Mouse (Mus musculus) urinary bladder, postnatal 14 days (tissue): ENCODE data around the gene Stn1.

Experiments
- DNase-seq: peaks from one replicate; pipeline ENCODE4 v3.0.0; 2021; ENCODE audit warnings: low spot score

The Stn1 gene

DNA sequence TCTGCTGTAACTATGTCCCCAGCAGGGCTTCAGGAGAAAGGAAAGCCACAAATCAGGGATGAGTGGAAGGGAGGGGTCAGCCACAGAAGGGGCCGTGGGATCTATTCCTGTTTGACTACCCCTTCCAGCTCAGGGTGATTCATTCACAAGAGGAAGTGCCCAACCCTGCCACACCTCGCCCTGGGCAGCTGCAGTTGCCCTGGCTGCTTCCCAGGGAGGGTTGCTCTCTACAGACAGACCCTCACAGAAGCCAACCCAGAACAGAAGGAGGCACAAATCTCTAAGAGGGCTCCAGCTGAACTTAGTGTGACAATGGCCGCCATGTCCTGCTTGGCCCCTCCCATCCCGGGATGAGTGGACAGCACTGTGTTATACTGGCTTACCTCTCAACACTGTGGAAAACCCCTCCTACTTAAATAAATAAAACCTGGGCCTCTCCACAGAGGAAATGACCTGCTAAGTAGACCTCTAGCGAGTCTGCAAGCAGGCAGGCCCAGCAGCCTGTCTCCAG, 28.5 kb downstream of the Stn1 start:
- DNase-seq, result peak; percentile 79

DNA sequence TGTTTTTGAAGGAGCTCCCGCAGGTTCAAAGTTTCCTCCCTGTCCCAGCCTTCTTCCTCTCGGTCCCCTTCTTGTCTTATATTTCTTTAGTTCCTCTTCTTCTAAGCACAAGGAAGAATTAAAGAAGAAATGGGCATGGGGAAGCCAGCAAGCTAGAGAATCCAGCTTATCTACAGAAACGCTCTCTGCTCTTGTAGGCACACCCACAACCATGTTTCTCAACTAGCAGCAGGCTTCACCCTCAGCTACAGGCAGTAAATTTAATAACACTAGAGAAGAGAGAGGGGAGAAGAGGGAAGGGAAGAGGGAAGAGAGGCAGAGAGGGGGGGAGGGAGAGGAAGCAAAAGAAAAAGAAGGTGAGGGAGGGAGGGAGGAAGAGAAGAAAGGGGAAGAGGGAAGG, 29.1 kb downstream of the Stn1 start:
- no peak for DNase-seq

DNA sequence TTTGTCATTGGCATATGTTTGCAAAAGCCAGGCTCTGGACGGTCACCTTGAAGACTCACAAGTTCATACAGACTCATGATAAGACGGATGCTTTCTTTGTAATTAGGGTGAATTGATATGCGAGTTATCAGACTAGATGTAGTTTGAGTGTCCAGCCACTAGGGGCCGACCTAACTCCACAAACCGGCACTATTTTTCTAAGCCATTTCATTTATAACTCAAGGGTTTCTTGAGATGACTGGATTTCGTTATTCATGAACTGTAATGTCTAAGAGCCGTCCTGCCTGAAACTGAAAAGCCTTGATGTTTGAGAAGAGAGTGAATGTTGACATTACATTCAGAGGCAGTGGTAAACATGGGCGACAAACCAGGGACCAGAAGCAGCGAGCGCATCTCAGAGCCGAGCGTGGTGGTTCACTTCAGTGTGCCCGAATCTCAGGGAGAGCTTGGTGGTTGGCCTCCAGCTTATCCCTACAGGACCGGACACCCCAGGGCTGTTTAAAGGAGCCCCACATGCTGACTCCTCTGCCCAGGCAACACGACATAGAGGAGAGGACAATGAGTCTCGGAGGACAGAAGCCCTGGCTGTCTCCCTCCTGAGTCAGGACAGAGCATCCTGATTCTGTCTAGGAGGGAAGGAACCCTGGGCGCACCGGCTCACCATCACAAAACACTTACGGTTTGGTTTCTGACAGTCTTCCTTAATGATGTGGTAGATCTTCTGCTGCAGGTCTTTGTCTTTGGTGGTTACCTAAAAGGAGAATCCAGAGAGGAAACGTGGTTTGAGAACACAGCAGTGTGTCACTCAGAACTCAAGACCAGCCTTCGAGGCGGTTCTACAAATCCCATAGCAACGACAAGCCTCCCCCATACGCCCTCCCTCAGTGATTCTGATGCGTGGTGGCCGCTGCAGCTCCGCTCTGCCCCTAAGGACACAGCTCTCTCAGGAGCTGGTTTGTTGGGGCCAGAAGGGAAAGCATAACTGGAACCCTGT, 29.9 kb downstream of the Stn1 start:
- DNase-seq, result peak; percentile 66

DNA sequence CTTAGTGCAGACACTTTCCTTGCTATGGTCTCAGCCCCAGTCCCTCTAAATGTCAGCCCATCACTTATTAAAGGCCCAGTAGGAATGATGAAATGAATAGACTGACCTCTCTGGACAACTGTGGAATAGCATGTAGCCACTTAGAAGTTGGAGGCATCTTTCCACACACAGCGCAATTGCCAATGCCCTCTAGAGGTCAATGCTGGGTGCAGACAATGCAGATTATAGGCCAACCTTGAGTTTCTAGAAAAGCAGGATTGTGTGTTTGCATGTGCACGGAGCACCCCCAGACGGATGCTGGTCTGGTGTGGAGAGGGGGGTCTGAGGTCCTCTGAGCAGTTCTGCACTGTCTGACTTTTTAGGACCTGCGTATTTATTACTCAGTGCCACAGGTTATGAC, 33.7 kb downstream of the Stn1 start:
- DNase-seq, result no peak

DNA sequence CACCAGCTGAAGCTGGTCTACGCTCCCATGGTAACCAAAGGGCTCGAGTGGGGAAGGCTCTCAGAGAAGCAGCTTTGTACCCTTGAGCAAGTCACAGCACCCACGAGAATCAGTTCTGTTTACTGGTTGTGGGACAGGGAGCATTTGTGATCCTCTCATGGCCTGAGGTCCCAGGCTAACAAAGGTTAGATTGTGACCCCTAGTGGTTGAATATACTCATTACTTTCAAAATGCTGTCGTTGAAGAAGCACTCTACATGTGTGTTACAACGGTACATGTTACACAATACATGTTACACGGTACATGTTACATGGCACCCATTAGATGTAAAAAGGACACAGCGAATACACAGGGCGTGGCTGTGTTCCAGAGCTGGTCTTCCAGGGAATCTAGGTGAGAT, 34.7 kb downstream of the Stn1 start:
- no peak for DNase-seq

DNA sequence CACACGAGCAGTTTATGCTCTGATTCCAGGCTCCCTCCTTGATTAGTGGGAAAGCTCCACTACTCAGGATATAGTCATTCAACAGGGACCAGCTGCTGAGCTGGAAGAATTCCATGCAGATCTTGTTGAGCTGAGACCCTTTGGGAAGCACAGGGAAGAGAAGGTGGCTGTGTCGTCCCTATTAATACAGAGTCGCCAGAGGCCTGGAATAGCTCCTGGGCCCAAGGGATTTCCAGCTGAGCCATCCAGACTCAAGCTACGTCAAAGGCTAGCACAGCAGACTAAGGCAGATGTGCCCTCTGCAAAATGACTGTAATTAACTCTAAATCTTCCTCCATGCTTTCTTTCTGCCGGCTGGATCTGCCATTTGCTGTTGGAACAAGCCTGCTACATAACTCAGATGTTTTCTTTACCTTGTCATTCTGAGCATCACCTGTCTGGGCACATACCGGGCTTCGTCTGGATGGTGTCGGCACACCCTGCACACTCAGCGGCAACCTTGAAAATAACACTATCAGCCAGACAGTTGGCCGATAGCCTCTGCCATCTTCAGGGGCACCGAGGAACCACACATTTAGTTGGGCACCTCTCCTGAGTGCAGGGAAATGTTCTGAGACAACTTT, 36.8 kb downstream of the Stn1 start:
- DNase-seq, result peak; percentile 56

DNA sequence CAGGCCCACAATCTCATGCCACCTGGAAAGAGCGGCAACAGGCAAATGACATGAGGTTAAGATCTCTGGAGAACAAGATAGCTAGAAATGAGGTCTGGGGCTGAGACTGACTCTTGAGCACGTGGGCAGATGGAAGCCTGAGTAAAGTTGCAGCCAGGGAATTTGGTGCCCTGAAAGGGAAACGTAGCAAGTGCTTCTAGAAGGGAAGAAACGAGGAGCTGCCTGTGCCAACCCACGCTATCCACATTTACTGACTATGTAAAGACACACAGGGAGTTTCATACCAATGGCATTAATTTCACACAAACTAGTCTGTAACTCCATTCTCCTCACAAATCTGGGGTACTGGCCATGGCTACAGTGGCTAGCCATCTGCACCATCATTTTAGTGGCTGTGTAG, 37.5 kb downstream of the Stn1 start:
- no peak for DNase-seq

DNA sequence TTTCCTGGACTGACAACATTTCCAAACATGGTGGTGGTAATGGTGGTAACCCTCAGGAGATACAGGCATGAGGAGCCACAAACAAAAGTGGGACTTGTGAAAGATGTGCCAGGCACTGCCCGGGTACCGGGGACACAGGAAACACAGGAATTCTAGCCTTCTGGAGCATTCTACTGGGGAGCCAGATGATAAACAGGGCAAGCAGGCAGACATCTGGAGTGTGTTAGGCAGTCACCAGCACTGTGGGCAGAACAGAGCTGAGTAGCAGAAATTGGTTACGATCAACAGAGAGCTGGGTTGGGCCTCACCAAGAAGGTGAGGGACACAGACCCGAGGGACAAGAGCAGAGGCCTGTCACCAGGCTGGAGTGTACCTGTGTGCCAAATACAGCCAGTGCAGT, 38.4 kb downstream of the Stn1 start:
- no peak for DNase-seq

DNA sequence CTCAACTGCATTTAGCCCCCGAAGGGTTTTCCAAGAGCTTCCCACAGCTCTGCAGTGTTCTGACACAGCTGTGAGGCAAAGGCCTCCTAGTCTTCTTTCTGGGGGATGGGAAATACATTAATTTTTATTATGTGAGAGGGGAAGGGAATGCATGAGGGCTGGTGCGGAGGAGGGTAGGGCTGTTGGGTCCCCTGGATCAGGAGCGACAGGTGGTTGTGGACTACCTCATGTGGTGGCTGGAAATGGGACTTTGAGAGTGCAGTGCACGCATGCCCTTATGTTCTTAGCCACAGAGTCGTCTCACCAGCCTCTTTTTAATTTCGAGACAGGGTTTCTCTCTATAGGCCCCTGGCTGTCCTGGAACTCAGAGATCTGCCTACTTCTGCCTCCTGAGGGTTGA, 39.6 kb downstream of the Stn1 start:
- DNase-seq, result no peak

DNA sequence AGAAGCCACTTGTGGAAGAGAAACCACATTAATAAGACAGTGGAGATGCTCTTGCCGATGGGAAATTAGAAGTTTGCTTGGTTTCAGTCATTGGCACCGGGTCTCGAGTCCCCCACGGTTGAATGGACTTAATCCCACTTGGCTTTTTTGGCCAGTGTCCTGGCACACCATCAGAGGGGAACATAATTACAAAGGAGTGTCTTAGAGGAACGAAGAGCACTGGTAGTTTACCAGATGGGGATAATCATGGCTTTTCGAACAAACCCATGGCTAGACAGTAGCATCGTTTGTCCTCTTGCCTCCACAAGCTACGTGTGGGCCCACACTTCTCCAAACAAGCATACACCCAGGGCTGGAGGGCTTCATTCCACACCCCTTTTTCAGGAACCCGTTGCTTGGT, 40.0 kb downstream of the Stn1 start:
- no peak for DNase-seq

DNA sequence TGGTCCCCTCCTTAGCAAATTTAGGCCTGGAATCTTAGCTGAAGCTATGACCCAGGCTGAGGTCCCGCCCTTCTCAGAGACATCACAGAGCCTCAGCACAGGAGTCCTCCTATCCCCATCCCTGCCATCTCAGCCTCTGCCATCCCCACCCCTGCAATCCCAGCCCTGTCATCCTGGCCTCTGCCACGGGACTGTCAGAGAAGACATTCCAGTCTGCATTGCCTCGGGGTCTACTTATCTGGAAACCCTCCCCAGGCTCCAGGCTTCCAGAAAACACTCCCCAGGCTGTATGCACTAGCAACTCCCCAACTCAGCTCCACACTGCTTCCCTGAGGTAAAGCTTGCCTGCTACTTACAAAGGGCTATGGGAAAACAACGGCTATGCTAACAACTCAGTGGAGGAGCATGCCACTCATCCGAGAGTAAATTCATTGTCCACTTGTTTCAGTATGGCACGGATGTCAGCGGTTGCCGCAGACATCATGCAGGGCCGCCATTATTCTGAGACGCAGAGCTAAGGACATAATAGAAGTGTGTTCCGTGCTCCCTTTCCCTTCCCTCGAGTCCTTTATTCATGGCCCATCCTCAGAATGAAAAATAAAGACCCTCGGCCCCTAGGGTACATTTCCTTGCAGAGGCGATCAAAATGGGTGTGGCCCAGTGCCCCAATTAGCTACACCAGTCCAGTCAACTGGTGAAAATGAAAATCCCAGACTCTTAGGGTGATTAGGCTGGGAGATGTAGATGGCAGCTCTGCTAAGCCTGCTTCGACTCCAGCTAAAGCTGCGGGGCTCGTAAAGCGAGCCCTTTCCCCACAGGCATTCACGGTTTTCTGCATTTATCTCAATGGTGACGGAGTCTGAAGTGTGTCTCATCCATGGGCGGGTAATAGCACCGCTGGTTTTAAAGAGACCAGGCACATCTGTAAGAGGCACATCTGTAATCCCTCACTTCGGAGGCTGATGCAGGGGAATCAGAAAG, 44.0 kb downstream of the Stn1 start:
- DNase-seq, result no peak

DNA sequence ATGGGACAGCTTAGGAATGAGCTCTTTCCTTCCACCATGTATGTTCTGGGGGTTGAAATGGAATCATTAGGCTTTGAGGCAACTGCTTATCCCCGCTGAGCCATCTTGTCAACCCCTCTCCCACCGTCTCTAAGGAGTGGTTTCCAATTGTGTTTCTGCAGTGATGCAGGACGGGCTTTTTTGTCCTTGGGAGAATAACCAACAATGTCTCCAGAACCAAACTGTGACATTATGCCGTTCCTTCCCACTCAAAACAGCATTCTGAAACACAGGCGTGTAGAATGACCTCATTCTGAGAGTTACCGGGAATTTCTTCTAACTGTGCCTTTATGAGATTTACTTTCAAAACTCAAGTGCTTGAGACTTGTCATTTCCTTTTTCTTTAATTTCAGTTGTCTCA, 44.9 kb downstream of the Stn1 start:
- no peak for DNase-seq

DNA sequence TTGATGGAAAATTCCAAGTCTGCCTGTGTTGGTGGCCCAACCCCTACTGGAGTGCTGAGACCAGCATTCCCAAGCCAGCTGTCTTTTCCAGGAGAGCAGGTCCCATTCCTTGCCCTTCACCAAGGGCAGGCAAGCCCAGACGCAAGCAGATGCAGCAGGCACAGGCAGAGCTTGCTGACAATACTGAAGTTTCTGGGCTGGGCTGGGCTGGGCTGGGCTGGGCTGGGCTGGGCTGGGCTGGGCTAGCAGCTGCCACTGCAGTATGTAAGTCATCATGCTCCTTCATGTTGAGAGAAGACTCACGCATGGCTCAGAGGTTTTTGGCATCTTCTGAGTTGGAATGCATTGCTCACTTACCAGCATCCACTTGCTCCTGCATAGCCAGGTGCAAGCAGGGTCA, 45.5 kb downstream of the Stn1 start:
- DNase-seq, result no peak

DNA sequence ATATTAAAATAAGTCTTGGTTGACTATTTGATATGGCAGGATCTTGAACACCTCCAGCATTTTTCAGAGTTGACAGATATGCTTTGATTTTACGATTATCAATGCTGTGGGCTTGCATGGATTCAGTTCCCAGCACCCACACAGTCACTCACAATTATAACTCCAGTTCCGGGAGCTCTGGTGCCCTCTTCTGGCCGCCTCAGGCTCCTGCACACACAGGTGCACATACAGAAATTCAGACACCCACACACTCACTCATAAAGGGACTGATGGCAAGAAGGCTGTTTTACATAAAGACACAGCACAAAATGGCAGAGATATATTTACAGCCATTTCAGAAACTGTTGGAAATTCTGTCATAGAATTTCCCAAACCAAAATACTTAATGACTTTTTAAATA, 48.1 kb downstream of the Stn1 start:
- no peak for DNase-seq

DNA sequence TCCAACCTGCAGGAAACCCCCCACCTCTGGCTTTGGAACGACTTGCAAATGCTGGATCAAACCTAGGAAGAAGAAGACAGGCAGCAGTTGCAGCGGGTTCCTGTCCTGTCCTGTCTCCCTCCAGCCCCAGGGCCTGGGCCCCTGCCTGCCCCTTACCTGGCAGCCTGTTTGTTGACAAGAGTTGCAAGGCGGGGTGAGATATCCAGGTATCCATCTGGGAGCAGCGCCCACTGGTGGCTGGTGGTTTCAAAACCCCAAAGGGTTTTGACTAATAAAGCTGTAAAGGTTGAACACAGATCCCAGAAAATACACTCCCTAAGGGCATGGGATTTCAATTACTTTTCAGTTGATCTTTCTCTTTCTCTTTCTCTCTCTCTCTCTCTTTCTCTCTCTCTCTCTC, 49.1 kb downstream of the Stn1 start:
- DNase-seq, result peak; percentile 67

DNA sequence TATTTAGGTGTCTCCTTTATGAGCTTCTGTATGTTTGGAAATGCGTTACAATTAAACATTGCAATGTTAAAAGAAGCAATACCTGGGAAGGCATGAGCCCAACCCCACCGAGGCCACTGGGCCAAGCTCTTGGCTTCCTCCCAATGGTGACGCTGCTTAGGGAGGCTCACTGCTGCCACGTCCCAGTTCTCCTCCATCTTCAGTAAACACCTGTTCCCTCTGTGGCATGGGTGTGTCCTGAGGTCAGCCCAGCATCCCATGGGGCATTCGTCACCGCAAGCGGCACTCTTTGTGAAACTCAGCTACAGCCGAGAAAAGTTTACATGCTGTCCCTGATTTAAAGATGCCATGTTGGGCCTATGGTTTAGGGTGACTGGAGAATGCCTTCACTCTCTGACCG, 49.7 kb downstream of the Stn1 start:
- DNase-seq, result no peak

DNA sequence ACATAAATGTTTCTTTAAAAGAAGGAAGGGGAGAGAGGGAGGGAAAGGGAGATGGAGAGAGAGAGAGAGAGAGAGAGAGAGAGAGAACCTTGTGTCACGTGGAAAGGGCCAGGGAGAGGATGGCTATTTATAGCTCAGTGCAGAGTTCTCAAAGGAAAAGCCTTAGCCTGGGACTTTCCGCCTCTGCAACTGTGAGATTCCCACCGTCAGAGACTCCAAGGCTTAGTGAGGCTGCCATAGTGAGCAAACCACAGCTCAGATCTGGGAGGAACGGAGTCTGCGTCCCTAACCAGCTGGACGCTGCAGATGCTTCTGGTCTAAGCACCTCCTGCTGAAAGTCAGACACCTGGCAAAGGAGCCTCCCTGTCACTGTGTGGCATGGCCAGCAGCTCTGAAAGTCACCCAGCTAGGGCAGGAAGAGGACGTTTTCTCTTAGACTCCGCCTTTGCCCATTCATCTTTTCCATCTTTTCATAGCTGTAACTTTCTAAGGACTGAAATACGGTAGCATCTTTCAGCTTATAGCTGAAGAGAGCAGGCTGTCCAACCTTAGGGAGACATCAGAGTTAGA, 51.2 kb downstream of the Stn1 start:
- DNase-seq, result no peak

DNA sequence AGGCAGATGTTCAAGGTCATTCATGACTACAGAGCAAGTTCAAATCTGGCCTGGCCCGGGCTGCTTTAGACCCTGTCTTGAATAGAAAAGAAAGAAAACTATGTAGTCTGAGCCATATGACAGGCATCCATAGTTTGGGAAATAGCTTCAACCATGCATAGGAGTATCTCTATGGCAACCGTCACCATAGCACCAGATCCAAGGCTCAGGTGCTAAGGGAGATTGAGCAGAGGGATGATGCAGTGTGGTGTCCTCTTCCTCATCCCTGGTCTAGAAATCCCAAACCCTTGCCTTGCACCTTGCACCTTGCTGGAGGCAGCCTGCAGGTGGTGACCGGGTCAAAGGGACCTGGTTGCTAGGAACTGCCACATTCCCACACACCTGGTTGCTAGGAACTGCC, 53.2 kb downstream of the Stn1 start:
- no peak for DNase-seq

DNA sequence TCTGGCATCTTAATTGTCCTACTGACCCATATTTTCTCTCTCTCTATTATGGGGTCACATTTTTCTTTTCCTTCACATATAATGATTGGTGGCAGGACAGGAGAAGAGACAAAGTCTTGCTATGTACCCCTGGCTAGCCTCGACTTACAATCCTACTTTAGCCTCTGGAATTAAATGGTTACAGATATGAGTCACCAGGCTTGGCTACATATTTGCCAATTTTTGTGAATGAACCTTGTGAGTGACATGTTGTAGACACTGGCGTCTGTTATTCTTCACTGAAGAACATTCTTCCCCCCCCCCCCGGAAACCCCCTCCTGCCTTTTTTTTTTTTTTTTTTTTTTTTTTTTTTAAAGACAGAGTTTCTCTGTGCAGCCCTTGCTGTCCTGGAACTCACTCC, 54.0 kb downstream of the Stn1 start:
- DNase-seq, result no peak

DNA sequence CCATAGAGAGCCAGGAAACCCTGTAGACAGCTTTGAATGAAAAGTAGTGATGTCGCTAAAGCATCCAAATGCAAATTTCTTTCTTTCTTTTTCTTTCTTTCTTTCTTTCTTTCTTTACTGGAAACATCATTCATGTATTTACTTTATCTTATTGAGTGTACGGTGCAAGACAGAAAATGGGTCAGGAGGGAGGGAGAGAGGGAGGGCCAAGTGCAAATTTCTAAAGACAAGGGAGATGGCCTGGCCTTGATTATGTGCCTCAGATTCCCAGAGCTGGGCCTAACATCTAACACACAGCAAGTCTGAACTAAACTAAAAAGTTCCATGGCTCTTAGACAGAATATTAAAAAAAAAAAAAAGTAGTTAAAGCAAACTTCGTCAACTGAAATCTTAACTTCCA, 63.9 kb downstream of the Stn1 start:
- no peak for DNase-seq

DNA sequence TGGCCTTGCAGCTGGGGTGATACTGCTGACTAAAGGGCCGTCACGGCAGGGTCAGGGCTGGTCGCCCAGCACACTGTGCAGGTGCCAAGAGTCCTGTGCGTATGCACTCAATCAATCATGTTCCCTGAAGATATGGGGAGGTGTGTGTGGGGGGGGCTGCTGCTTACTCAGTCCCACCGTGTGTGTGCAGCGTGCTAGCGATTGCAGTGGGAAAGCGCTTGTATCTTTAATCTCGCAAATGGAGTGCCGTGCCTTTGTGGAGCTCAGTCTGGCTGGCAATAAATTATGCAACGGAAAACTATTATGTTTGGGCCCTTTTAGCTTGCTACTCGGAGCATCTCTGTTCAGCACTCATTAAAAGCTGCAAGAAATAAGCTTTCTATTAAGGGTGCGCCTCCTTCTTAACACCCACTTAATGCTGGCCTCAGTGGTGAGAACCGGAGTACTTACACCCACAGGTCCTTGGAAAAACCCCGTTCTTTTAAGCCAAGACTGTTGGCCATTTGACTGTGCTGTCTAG, 64.4 kb downstream of the Stn1 start:
- DNase-seq, result no peak

DNA sequence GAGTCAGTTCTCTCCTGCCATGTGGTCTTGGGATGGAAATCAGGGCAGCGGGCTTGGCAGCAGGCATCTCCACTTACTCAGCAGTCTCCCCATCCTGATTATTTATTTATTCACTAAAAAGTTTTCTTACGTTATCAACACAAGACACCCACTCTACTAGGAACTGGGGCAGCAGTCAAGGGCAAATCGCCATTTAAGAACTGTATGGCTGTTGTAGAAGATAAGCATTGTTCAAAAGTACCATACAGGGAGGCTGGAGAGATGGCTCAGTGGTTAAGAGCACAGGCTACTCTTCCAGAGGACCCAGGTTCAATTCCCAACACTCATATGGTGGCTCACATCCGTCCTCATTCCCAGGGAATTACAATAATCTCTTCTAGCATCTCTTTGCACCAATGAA, 65.5 kb downstream of the Stn1 start:
- DNase-seq, result no peak
